Mouse (Mus musculus): ENCODE data around the gene Gm21750.

- TF ChIP-seq CTCF (IDR thresholded peaks at IDR 0.05; ENCODE audit: control insufficient read depth, insufficient read depth, insufficient read length) (no peak), MAX (IDR thresholded peaks at IDR 0.05) (no peak), FOSL1 (IDR thresholded peaks at IDR 0.05; ENCODE audit: insufficient read depth, low read length, poor library complexity, severe bottlenecking) (no peak), CEBPB (IDR thresholded peaks at IDR 0.05; ENCODE audit: low read depth) (no peak), USF1 (IDR thresholded peaks at IDR 0.05; ENCODE audit: low read depth) (no peak), MYOD1 (IDR thresholded peaks at IDR 0.05; ENCODE audit: control insufficient read depth, insufficient read length, low read depth) (no peak)
Observed at GRCm38 (mm10) chr14:73688427-73688826, 27.4 kb downstream of the Gm21750 start.
